Mouse (Mus musculus) retina, postnatal 1 day (tissue): ENCODE measurements at regions not wholly inside any gene's neighbourhood (a gene's known extent, or its start where the extent isn't known, plus 50 kb on each side); places are given as distances from the start of the nearest gene placed in this dataset.

Experiments used
- DNase-seq: peaks from one replicate; pipeline ENCODE4 v3.0.0-alpha.2; 2012

DNA sequence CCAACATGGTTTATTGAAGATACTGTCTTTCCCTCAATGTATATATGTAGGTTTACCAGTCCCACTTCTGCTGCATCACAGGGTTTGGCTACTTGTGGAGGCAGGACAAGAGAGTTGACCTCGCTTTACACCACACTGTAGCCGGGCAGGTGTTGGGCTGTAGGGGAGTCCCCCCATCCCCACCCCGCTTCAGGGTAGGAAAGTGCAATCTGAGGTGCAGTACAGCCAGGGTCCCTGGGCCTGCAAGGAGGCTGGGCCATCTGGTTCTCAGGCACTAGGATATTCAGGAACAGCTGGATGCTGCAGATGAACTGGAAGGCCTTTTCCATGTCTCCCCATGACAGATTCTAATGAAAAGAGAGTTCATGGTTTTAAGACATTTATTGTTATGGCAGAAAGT is 142.0 kb downstream of the Sis start:
- DNase-seq, result no peak

DNA sequence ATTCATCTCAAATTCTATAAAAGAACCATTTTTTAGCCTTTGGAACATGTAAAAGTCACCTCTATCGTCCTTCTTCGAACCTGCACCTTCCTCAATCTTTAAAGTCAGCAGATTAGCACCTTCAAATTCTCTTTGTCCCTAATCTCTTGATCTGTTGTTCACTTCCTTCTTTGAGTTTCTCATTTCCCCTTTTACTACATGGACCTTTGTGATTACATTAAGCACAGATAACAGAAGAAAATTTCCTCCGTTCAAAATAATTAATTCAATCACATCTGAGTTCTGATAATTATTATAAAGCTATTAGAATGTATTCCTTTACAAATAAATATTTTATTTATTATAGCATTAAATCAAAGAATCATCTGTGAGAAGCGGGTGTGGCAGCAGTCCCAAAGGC is 144.5 kb downstream of the Sis start:
- DNase-seq, result no peak

DNA sequence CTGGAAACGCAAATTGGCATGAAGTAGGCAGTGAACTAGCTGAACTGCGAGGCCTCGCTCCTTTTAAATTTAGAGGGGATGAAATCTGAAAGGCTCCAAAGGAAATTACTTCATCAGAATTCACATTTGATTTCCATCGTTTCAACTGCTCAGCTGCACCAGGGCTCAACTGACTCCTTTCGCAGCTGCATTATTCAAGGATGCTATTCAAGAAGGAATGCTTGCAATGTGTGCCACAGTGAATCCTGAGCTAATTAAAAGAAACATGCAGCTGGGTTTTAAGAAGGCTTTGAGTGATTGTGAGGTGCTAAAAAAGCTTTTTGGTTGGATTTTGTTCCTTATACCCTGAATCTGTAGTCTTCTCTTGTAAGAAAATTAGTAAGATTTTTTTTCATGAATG is 177.1 kb downstream of the Sis start:
- DNase-seq, result peak; percentile 3
